Mouse (Mus musculus): ENCODE measurements around the gene Clca3b. TPM values are rescaled to one million over a fixed set of nuclear protein-coding genes. Genes with fewer than 3 reads are reported as not detected.
"Not testable (repeated sequence)": the region's sequence is repeated elsewhere in the genome, so short reads cannot be mapped to it uniquely, and the experiment has no call there.

Gene Clca3b
- not detected for total RNA-seq (2022)

DNA sequence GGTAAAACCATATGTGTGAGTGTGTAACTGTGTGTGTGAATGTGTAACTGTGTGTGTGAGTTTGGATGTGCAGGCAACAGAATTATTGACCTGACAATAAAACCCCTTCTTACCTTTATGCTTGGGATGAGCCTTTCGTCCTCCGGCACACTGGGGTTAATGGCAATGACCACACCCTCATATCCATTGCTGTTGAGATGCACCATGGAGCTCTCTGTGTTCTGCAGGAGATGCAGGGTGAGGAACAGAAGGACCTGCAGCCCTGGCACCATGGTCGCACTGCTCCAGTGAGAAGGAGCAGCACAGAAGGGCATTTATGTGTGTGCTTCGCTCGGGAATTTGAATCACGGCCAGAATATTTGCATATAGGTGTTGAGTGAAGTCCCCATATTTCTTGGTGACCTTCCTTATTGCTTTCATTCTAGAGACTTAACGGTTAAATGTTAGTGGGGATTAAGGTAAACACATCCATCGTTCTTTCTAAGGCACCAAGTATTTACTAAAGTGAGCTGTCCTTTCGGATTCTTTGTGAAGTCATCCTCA lies at the start of gene Clca3b:
Gene Clca3b, minus strand, starts transcription at position 344 of the 543 bp plus-strand sequence.
- DNase-seq (ENCODE audit: low spot score in 2 of 2): not testable (repeated sequence)

DNA sequence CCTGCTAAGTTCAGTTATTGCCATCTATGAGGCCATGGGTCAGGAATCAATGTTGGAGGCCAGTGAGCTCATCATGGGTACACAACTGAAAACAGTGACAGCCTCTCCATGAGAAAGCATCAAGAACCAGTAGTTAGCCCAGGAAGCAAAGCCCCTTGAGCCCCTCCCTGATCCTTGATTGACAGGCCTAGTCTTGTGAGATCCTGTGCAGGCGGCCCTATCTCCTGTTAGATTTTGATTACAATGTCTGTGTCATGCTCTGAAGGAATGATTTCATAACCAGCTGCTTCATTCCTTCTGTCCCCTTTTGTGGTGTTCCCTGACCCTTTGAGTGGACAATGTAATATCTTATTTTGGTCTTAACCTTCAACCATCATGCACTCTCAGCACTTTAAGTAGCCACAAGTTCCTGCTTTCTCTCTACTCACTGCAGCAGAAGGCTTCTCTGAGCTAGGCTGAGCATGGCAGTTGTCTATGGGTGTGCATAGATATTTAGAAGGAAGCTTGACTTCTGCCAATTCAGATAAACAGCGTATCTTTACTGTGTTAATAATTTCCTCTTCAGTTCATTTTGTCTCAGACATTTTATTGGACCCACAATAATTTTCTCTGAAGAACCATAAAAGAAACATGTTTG lies 48.0 kb upstream of the Clca3b start:
- DNase-seq (ENCODE audit: low spot score in 2 of 2): no peak

DNA sequence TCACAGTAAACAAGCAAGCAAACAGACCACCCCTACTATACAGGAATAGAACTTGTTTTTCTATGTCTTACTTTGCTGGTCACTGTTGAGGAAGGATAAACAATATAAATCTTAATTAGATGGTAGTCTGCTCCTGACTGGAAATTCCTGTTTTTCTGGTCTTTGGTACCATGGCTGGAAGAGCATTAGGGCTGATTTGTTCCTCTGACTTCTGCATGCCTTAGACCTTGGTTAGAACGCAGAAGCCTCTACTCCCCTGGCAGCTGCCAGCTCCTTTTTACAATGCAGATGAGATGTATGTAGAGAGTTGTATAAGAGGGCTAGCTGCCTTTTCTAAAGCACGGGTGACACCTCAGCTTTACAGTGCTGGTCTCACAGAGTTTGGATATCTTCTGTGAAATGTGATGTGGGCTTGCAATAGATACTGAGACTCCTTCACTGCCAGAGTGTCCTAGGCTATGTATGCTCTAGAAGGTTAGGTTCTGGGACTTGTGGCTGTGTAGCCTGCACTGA lies 41.1 kb upstream of the Clca3b start:
- no peak for DNase-seq (ENCODE audit: low spot score in 2 of 2)

DNA sequence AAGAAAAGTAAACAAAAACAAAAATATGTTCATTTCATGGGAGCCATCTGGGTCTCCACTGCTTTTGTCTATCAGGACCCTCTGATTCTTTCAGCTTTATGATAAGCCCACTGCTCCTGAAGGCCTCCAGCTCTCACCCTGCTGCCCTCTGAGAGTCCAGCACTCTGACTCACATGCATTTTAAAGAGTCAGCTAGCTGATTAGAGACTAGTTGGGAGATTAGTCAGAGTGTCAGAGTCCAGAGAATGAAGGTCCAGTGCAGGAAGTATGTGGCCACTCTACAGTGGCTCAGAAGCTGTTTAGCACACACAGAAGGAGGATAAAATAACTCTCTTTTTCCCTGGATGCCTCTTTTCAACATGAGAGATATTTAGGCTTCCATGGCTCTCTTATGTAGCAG lies 37.8 kb upstream of the Clca3b start:
- DNase-seq (ENCODE audit: low spot score in 2 of 2): no peak

DNA sequence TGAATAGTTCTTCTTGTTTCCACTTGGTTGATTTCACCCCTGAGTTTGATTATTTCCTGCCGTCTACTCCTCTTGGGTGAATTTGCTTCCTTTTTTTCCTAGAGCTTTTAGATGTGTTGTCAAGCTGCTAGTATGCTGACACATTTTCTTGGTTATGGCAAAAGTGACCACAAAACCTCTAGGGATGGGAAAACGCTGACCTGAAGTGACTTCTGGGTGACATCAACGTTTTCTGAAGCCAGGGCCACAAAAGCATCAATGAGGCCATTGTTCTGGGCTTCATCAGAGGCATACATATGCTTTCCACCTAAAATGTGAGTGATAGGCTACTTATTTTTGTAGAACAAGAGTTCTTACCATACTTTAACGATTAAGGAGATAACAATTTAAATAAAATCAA lies 22.9 kb upstream of the Clca3b start:
- not testable (repeated sequence) for DNase-seq (ENCODE audit: low spot score in 2 of 2)

DNA sequence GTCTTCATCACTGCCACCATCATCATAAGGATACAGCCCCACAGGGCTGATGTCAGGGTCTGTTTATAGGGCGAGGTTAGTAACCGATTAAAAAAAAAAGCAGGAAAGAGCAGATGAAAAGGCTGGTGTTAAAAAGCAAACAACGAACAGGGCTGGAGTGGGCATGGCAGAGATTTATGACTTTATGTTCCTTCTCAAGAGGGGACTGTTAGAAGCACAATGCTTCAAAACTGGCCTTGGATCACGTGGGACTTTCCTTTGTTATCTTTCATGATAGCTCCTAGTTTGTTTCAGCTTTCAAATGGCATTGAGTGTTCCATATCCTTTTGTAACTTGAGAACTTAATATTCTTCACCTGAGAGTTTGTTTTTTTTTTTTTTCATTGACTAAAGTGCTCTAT lies 427 bp upstream of the Clca3b start:
- no peak for DNase-seq (ENCODE audit: low spot score in 2 of 2)

DNA sequence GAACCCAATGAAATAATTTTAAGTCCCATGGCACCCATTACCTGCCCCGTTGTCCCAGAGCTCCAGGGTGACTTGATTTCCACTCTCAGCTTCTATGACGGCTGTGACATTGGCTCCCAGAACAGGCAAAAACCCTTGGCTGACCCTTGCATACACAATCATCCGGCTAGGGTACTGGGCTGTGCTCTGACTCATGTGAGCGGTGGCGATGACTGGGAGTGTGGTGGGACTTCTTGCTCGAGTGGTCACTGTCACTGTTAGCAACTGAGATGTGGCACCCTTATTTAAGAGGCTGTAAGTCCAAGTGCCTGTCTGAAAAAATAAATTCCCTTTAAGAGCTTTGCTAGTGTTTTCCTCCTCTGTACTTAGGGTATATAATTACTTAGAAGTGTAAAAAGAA lies 21.9 kb downstream of the Clca3b start:
- no peak for DNase-seq (ENCODE audit: low spot score in 2 of 2)

DNA sequence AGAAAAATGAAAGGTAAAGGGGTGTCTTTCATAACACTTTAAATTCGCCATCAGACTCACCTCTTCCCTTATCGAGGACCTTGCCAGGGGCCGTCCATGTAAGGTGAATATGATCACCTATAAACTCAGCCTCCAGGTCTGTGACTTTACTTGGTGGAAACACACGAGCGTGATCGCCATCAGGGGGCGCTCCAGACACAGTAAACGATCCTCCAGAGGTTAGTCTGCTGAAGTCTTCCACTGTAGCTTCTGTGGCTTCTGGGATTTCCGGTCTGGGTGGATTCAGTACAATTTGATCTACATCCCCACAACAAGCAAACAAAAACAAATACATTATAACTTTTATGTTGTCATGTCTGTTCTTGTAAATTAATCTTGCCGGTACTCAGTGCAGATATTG lies 24.0 kb downstream of the Clca3b start:
- DNase-seq (ENCODE audit: low spot score in 2 of 2): peak; percentile 16 to 33

DNA sequence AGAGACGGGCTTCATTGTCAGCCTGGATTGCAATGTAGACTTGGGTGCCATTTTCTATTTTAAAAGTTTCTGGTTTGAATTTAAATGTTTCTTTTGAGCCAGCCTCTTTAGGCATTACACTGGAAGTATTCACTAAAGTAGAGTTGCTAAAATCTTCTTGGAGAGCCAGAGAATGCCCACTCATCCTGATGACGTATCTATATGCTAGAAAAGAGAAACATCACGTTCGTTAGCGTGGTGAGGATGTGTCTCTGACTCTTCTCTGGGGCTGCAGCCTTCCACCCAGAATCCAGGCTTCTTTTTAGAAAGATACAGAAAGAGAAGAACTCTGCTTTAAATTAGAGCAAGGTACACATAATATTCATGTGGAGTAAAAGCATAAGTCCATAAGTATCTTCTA lies 25.8 kb downstream of the Clca3b start:
- no peak for DNase-seq (ENCODE audit: low spot score in 2 of 2)

DNA sequence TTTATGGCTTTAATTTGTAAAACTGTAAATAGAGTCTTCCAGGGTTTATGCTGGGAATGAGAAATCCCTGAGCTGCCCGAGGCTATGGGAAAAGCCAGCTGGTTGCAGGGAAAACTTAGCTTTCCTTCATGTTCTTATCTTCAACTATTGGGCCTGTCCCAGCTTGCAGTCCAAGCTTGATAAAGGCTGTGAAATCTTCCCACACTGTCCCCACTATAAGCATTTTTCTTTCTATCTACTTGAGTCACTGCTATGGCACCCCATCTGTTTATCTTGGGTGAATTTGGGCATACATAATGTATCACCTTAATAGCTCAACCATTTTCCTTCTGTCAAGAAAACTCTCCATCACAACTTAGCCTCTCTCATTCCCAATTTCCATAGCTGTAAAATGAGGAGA lies 28.5 kb downstream of the Clca3b start:
- no peak for DNase-seq (ENCODE audit: low spot score in 2 of 2)

DNA sequence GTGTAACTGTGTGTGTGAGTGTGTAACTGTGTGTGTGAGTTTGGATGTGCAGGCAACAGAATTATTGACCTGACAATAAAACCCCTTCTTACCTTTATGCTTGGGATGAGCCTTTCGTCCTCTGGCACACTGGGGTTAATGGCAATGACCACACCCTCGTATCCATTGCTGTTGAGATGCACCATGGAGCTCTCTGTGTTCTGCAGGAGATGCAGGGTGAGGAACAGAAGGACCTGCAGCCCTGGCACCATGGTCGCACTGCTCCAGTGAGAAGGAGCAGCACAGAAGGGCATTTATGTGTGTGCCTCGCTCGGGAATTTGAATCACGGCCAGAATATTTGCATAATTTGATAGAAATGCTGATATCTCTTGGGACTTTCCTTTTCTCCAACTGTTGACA lies 29.9 kb downstream of the Clca3b start, which contains the start of gene Clca3a2:
Gene Clca3a2, minus strand, starts transcription at position 276 of the 400 bp plus-strand sequence.
- not testable (repeated sequence) for DNase-seq (ENCODE audit: low spot score in 2 of 2)

DNA sequence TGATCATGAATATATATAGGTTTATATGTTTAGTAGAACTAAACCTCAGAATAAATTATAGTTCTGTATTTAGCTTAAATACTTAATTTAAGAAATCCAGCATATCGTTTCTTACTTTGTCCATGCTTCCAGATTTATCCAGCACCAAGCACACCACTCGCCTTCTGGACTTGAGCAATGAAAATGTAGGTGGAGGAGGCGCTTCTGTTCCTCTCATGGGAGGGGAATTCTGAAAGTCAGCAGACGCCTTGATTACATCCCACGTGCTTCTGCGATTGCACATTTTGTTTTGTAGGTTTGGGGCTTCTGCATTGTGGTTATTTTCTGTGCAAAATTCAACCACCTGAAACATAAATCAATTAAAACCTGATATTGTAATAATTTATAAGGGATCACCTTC lies 35.8 kb downstream of the Clca3b start:
- not testable (repeated sequence) for DNase-seq (ENCODE audit: low spot score in 2 of 2)

DNA sequence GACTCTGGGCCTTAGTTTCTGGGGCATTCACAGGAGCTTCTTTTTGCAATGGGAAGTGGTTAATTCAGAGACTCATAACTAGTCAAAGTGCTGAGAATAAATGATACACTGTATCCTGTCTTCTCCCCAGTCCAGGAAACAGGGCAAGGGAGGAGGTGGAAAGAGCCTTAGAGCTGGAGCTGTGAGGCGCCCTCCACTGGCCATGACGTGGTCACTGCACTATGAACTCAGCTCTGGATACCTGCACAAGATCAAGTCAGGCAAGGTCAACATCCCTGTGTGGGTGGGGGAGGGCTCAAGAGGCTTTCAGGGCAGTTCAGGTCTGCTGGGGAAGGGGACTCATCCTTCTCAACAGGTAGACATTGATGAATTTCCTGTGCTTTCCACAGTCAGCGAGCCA lies 37.3 kb downstream of the Clca3b start:
- DNase-seq (ENCODE audit: low spot score in 2 of 2): no peak

DNA sequence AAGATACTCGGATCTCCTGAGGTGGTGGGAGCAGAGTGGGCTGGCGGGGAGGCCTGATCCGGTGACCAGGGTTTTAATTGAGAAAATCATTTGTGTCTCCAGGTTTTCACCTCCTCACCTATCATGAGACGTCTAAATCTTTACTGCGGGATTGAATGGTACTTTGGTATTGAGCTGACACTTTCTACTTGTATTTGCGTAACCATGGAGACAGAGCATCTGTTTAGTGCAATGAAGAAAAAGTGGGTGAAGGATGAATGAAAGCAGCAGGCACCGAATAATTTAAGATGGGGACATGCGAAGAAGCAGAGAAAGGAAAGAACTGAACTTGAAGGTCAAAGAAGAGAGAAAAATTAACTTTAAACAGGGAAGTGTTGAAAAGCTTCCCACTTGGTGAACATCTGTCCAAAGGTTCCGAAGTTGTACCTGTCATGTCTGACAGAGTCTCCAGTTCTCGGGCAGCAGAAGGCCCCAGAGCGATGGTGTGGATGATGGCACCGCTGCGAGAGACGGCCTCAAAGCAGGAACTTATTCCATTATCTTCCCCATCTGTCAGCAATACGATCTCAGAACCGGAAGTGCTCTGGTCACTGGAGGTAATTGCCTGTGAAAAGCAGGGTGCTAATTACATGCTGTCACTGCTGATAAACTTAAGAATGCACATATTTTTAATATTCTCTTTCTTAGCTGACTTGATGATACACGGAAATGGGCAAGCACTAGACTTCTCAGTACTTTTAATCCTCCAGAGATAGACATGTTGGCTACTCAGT lies 40.8 kb downstream of the Clca3b start:
- not testable (repeated sequence) for DNase-seq (ENCODE audit: low spot score in 2 of 2)

DNA sequence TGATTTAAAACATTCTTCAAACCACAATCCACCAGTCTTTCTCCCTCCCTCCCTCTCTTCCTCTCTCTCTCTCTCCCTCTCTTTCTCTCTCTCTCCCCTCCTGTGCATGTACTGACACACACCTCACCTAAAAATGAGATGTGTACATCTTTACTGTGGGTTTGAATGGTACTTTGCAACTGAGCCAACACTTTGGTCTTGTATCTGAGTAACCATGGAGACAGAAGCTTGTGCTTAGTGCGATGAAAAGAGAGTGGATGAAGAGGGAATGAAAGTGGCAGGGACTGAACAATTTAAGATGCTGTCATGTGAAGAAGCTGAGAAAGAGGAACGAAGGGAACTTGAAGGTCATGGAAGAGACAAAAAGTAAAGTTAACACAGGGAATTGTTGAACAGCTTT lies 42.5 kb downstream of the Clca3b start:
- not testable (repeated sequence) for DNase-seq (ENCODE audit: low spot score in 2 of 2)

DNA sequence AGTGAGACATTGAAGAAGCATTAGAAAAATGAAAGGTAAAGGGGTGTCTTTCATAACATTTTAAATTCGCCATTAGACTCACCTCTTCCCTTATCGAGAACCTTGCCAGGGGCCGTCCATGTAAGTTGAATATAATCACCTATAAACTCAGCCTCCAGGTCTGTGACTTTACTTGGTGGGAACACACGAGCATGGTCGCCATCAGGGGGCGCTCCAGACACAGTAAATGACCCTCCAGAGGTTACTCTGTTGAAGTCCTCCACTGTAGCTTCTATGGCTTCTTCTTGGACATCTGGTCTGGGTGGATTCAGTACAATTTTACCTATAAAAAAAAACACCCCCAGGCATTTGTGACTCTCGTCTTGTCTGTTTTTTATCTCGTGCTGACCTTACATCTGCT lies 47.3 kb downstream of the Clca3b start:
- no peak for DNase-seq (ENCODE audit: low spot score in 2 of 2)

DNA sequence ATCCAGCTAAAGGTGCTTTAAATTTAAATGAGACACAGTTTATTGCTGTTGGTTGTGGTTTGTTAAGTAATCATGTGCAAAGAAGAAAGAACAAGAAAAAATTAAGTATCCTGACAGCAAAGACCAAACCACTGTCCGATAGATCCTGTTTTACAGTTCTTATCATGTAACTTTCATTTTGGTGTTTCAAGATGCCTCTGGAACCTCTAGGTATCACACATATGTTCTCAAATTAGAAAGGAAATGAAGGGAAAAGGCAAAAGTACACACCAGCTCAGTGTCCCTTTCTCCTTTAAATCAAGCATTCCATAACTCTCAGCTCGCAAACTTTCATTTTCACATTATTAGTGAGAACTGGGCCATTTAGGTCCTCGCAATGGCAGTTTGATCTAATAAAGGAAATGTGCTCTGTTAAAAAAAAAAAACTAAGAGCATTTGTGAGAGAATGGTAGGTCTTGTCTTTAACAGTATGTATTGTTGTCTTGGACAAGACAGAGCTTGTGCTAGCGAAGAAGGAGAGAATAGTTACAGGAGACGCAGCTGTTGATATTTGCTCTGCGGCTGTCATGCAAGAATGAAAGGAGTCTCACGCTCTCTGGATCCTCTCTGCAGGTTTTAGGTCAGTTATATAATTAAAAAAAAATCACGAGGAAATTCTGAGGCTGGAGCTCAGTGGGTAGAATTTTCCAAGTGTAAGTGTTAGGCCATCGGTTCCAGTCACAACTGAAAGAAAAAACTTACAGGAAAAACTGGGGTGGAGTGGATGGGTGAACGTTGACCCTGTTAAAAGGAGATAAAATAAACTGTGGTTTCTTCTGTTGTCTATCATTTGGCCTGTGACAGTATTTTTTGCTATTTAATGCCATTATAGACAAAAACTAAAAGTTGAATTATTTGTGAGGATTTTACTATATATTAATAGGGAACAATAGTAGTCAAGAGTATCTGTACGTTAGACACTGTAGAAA lies 63.7 kb downstream of the Clca3b start:
- DNase-seq (ENCODE audit: low spot score in 2 of 2): no peak
